Mouse (Mus musculus): ENCODE results near the gene Osbpl9.

Gene Osbpl9

GRCm38 (mm10) chr4:109098861-109099260 is 103.2 kb downstream of the Osbpl9 start:
- DNase-seq = no peak

- no peak for DNase-seq
Observed at GRCm38 (mm10) chr4:109094269-109094668, 107.8 kb downstream of the Osbpl9 start.

- DNase-seq = no peak
Observed at GRCm38 (mm10) chr4:109092344-109092743, 109.7 kb downstream of the Osbpl9 start.

GRCm38 (mm10) chr4:109091241-109091777 is 110.8 kb downstream of the Osbpl9 start:
- no peak for DNase-seq

- DNase-seq = peak in 1 of 2 experiments; percentile 18
Observed at GRCm38 (mm10) chr4:109089999-109090398, 112.1 kb downstream of the Osbpl9 start.

- DNase-seq = no peak
Observed at GRCm38 (mm10) chr4:109089171-109089570, 112.9 kb downstream of the Osbpl9 start.

GRCm38 (mm10) chr4:109080118-109080517 is 122.0 kb downstream of the Osbpl9 start:
- DNase-seq = peak in 1 of 2 experiments; percentile 22

GRCm38 (mm10) chr4:109079676-109080075 is 122.4 kb downstream of the Osbpl9 start:
- peak; percentile 46 to 69 for DNase-seq

GRCm38 (mm10) chr4:109078941-109079340 is 123.1 kb downstream of the Osbpl9 start:
- DNase-seq = peak in 1 of 2 experiments; percentile 16

- no peak for DNase-seq
Observed at GRCm38 (mm10) chr4:109073296-109073695, 128.8 kb downstream of the Osbpl9 start.

- no peak for DNase-seq
Observed at GRCm38 (mm10) chr4:109072891-109073290, 129.2 kb downstream of the Osbpl9 start.

- no peak for DNase-seq
Observed at GRCm38 (mm10) chr4:109065714-109066113, 136.4 kb downstream of the Osbpl9 start.

GRCm38 (mm10) chr4:109064941-109065340 is 137.1 kb downstream of the Osbpl9 start:
- no peak for DNase-seq

GRCm38 (mm10) chr4:109059255-109059821 is 142.7 kb downstream of the Osbpl9 start:
- DNase-seq = peak in 1 of 2 experiments; percentile 6

GRCm38 (mm10) chr4:109057640-109058039 is 144.4 kb downstream of the Osbpl9 start:
- no peak for DNase-seq

GRCm38 (mm10) chr4:109056351-109056750 is 145.7 kb downstream of the Osbpl9 start:
- no peak for DNase-seq

- no peak for DNase-seq
Observed at GRCm38 (mm10) chr4:109054003-109054402, 148.1 kb downstream of the Osbpl9 start.

- no peak for DNase-seq
Observed at GRCm38 (mm10) chr4:109052282-109052681, 149.8 kb downstream of the Osbpl9 start.

- DNase-seq = no peak
Observed at GRCm38 (mm10) chr4:109048258-109048657, 153.8 kb downstream of the Osbpl9 start.

- no peak for DNase-seq
Observed at GRCm38 (mm10) chr4:109043756-109044155, 158.3 kb downstream of the Osbpl9 start.

- DNase-seq = no peak
Observed at GRCm38 (mm10) chr4:109043294-109043693, 158.8 kb downstream of the Osbpl9 start.

GRCm38 (mm10) chr4:109042739-109043138 is 159.3 kb downstream of the Osbpl9 start:
- no peak for DNase-seq

- peak; percentile 54 to 61 for DNase-seq
Observed at GRCm38 (mm10) chr4:109036327-109036726, 165.7 kb downstream of the Osbpl9 start.

- no peak for DNase-seq
Observed at GRCm38 (mm10) chr4:109030266-109030665, 171.8 kb downstream of the Osbpl9 start.

GRCm38 (mm10) chr4:109029857-109030256 is 172.2 kb downstream of the Osbpl9 start:
- no peak for DNase-seq

All from lung, adult 18-20 months (tissue).